Mouse (Mus musculus): ENCODE data around the gene 1700020L24Rik.

1700020L24Rik gene

GRCm38 (mm10) chr11:83437377-83437776, at the start of gene 1700020L24Rik:
TSS of gene 1700020L24Rik (plus strand) at chr11:83437677.
- no peak for DNase-seq (ENCODE audit: low read depth, low spot score)

GRCm38 (mm10) chr11:83393062-83393461, 44.4 kb upstream of the 1700020L24Rik start:
- DNase-seq (ENCODE audit: low read depth, low spot score), result no peak

GRCm38 (mm10) chr11:83394802-83395439, 42.6 kb upstream of the 1700020L24Rik start:
- no peak for DNase-seq (ENCODE audit: low read depth, low spot score)

- no peak for DNase-seq (ENCODE audit: low read depth, low spot score)
These were observed 39.9 kb upstream of the 1700020L24Rik start for GRCm38 (mm10) chr11:83397626-83398025.

GRCm38 (mm10) chr11:83398724-83399123, 38.8 kb upstream of the 1700020L24Rik start:
- DNase-seq (ENCODE audit: low read depth, low spot score), result no peak

GRCm38 (mm10) chr11:83403787-83404186, 33.7 kb upstream of the 1700020L24Rik start:
- DNase-seq (ENCODE audit: low read depth, low spot score), result no peak

- DNase-seq (ENCODE audit: low read depth, low spot score), result no peak
These were observed 31.1 kb upstream of the 1700020L24Rik start for GRCm38 (mm10) chr11:83406391-83406790.

GRCm38 (mm10) chr11:83408242-83408641, 29.2 kb upstream of the 1700020L24Rik start:
- DNase-seq (ENCODE audit: low read depth, low spot score), result no peak

- DNase-seq (ENCODE audit: low read depth, low spot score), result no peak
These were observed 28.3 kb upstream of the 1700020L24Rik start, which contains the start of gene Rasl10b for GRCm38 (mm10) chr11:83409087-83409754. TSS of gene Rasl10b (plus strand) at chr11:83409137.

- DNase-seq (ENCODE audit: low read depth, low spot score), result no peak
These were observed 27.6 kb upstream of the 1700020L24Rik start for GRCm38 (mm10) chr11:83409792-83410291.

- no peak for DNase-seq (ENCODE audit: low read depth, low spot score)
These were observed 27.0 kb upstream of the 1700020L24Rik start for GRCm38 (mm10) chr11:83410510-83410909.

GRCm38 (mm10) chr11:83417080-83417479, 20.4 kb upstream of the 1700020L24Rik start:
- DNase-seq (ENCODE audit: low read depth, low spot score), result no peak

GRCm38 (mm10) chr11:83417708-83418107, 19.8 kb upstream of the 1700020L24Rik start:
- DNase-seq (ENCODE audit: low read depth, low spot score), result no peak

GRCm38 (mm10) chr11:83418566-83418965, 18.9 kb upstream of the 1700020L24Rik start:
- no peak for DNase-seq (ENCODE audit: low read depth, low spot score)

- DNase-seq (ENCODE audit: low read depth, low spot score), result no peak
These were observed 17.1 kb upstream of the 1700020L24Rik start for GRCm38 (mm10) chr11:83420338-83420737.

- no peak for DNase-seq (ENCODE audit: low read depth, low spot score)
These were observed 16.2 kb upstream of the 1700020L24Rik start for GRCm38 (mm10) chr11:83421305-83421704.

- peak; percentile 69 for DNase-seq (ENCODE audit: low read depth, low spot score)
These were observed 12.8 kb upstream of the 1700020L24Rik start for GRCm38 (mm10) chr11:83424681-83425080.

GRCm38 (mm10) chr11:83426964-83427363, 10.5 kb upstream of the 1700020L24Rik start:
- DNase-seq (ENCODE audit: low read depth, low spot score), result no peak

GRCm38 (mm10) chr11:83429355-83429754, 8.1 kb upstream of the 1700020L24Rik start, which contains the start of gene Gas2l2:
TSS of gene Gas2l2 (minus strand) at chr11:83429455.
- DNase-seq (ENCODE audit: low read depth, low spot score), result no peak

- no peak for DNase-seq (ENCODE audit: low read depth, low spot score)
These were observed 4.9 kb upstream of the 1700020L24Rik start for GRCm38 (mm10) chr11:83432533-83432932.

- DNase-seq (ENCODE audit: low read depth, low spot score), result no peak
These were observed 2.1 kb downstream of the 1700020L24Rik start for GRCm38 (mm10) chr11:83439426-83440060.

Data from retina, postnatal 7 days (tissue).